Mouse (Mus musculus) lung, embryonic 16.5 days (tissue): ENCODE results near the gene Lrfn4. TPM values are rescaled to one million over a fixed set of nuclear protein-coding genes. Genes with fewer than 3 reads are reported as not detected.

ENCODE experiments used
- ATAC-seq: fragments of 200-750 bp; cut with Nextera tagmentation; 2 replicates; pipeline ENCODE4 v1.8.0; 2017; ENCODE audit warnings: low read depth, mild to moderate bottlenecking, moderate library complexity
- H3K27ac ChIP-seq: fragments of 300-500 bp; sonication (generic); 2 replicates; pipeline ENCODE4 v1.5.1; 2014; ENCODE audit warnings: mild to moderate bottlenecking, control low read depth, low read length
- H3K27me3 ChIP-seq: fragments of 300-500 bp; sonication (generic); 2 replicates; pipeline ENCODE4 v1.6.1; 2014; ENCODE audit warnings: low read depth, low read length, mixed read lengths; ENCODE audit not compliant: control insufficient read depth, insufficient read depth
- H3K36me3 ChIP-seq: fragments of 300-500 bp; sonication (generic); 2 replicates; pipeline ENCODE4 v1.6.1; 2014; ENCODE audit warnings: low read length; ENCODE audit not compliant: control insufficient read depth, insufficient read depth
- H3K4me1 ChIP-seq: fragments of 300-500 bp; sonication (generic); replicated peaks from 2 replicates; pipeline ENCODE4 v1.6.1; 2014; ENCODE audit warnings: low read length, mixed read lengths; ENCODE audit not compliant: control insufficient read depth, insufficient read depth
- H3K4me2 ChIP-seq: fragments of 300-500 bp; sonication (generic); 2 replicates; pipeline ENCODE4 v1.6.1; 2014; ENCODE audit warnings: low read depth, low read length, control low read depth
- H3K4me3 ChIP-seq: fragments of 300-500 bp; sonication (generic); 2 replicates; pipeline ENCODE4 v1.5.1; 2014; ENCODE audit warnings: mild to moderate bottlenecking, low read length, control low read depth
- H3K9ac ChIP-seq: fragments of 300-500 bp; sonication (generic); 2 replicates; pipeline ENCODE4 v1.6.1; 2014; ENCODE audit warnings: low read length, control low read depth
- H3K9me3 ChIP-seq: fragments of 300-500 bp; sonication (generic); 2 replicates; pipeline ENCODE4 v1.6.1; 2016; ENCODE audit warnings: low read length; ENCODE audit not compliant: control insufficient read depth
- WGBS: fragments of 180-500 bp; shearing (Covaris S2); extraction: QIAGEN DNeasy Blood & Tissue Kit; methylation state at CpG from one replicate; pipeline ENCODE4 v1.1.7; 2014; 5-methylcytosine and 5-hydroxymethylcytosine counted together
- polyA plus RNA-seq: library from polyadenylated mRNA; unstranded; fragments of >200 nt; fragmentation: Nextera tagmentation; extraction: Ambion mirVana; gene quantifications from 2 replicates; pipeline ENCODE4 v1.2.1, GENCODE M21; 2015

Lrfn4 gene
- polyA plus RNA-seq, result 3.4 and 4.1 TPM in 2 replicates

DNA sequence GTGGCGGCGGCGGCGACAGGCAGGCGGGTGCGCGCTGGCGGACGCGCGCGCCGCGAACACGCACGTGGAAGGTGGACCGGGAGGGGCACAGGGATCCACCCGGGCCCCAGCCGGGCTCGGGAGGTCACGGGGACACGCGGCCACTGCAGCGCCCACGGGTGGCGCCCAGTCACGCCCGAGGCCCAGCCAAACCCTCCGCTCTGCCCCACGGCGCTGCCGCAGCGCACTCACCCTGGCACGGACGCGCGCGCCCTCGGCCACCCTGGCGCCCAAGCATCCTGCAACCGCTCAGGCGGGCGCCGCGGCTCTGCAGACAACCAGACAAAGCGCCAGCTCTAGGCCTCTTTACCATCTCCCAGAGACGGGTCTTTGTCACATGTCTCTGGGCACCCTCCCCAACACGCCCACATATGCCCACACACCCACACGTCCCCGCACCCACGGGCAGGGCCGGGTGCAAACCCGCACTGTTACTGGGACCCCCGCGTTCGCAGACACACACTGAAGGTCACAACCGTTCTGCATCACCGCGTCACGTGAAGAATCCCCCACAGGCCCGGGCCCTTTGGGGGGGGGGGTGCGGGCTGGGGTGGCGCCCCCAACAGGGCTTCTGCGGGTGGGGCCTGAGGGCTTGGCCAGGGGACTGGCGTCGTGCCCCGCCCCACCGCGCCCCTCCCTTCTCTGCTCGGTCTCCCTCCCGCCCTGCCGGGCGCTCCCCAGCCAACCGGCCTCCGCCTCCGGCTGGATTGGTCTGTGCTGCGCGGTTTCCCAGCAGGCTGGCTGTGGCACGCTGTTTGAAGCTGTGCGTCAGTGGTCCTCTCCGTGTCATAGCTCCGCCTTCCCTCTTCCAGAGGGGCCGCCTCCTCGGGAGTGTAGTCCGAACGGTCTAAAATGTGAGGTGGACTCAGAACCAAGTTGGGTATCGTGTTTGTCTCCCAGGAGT lies at the start of gene Lrfn4:
TSS of gene Lrfn4 (minus strand) at position 517 of the 943 bp plus-strand sequence.
- Histone ChIP-seq H3K27ac (peak within 1 kb of the TSS; percentile 93), H3K36me3 (peaks cover 22% of the 10 kb centered on the region), H3K27me3 (no peaks in the 10 kb centered on the region), H3K9me3 (no peaks in the 10 kb centered on the region), H3K4me3 (peak within 1 kb of the TSS; percentile 90), H3K9ac (peak within 1 kb of the TSS; percentile 95), H3K4me2 (peak within 1 kb of the TSS; percentile 86), H3K4me1 (peaks cover 20% of the 10 kb centered on the region)
- ATAC-seq, result peak; percentile 97
- WGBS, result 1% methylated on average over 62 of the region's 87 CpGs

DNA sequence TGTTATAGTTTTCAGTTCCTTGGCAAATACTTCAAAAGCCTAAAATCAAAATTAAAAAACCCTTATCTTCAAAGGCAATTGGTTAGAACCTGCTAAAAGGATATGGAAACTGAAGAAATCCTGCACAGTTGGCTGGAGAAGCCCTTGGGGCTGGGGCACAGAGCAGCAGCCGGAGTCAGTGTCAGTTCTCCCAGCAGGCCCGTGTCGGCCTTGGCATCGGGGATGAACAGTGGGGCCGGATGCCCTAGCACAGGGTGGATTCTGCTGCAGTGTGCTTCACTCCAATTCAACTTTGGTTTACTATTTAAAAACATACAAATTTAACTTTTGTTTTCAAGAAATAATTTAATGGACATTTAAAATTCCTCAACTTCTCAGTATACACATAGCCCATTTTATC lies 42.7 kb upstream of the Lrfn4 start:
- 84% methylated on average over 5 of the region's 5 CpGs for WGBS
- H3K4me1 ChIP-seq, result no peaks in the 10 kb centered on the region
- no peak overlapping the region for H3K9ac ChIP-seq
- no peak overlapping the region for H3K27ac ChIP-seq
- H3K9me3 ChIP-seq, result no peaks in the 10 kb centered on the region
- ATAC-seq, result no peak
- no peak overlapping the region for H3K4me2 ChIP-seq
- no peak overlapping the region for H3K4me3 ChIP-seq
- H3K27me3 ChIP-seq, result no peaks in the 10 kb centered on the region; the same call in 1 of the 2 replicates
- no peaks in the 10 kb centered on the region for H3K36me3 ChIP-seq

DNA sequence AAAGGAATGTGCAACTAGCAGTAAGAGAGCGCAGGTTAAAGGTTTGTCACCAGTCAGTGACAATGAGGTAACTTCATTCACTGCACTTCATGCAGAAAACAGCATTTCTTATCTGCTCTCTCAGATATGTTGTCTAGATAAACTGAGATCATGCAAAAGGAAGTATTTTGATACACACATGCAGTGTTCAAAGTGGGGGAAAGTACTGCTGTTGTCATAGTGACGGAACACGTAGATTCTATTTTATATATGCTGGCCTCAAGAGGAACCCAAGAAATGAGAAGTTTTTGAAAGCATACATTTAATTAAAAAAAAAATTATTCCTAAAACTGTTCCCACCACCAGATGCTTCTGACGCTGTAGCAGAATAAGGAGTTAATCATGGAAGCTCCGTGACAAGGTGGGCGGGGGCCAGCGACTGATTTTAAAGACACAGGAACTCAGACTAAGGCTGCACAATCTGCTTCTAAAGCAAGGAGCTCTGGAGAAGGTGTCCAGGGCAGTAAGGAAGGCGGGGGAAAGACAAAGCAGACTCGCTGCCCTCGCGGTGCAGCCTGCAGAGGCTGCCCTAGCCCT lies 31.5 kb upstream of the Lrfn4 start:
- no peak overlapping the region for H3K9ac ChIP-seq
- WGBS, result 60% methylated on average over 11 of the region's 11 CpGs
- no peaks in the 10 kb centered on the region for H3K36me3 ChIP-seq
- no peak overlapping the region for H3K4me3 ChIP-seq
- no peaks in the 10 kb centered on the region for H3K9me3 ChIP-seq
- no peaks in the 10 kb centered on the region for H3K27me3 ChIP-seq
- no peak overlapping the region for H3K4me2 ChIP-seq
- no peak overlapping the region for H3K27ac ChIP-seq
- no peak for ATAC-seq
- no peaks in the 10 kb centered on the region for H3K4me1 ChIP-seq

DNA sequence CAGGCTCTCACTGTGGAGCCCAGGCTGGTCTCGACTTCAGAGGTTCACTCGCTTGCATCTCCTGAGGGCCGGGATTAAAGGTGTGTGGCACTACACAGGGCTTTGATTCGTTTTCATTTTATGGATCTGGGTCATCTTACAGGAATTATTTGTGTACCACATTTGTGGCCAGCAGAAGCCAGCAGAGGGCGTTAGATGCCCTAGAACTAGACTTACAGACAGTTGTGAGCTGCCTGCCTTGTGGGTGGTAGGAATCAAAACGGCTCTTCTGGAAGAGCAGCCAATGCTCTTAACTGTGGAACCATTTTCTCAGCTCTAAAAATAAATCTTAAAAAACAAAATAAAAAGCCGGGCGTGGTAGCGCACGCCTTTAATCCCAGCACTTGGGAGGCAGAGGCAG lies 28.8 kb upstream of the Lrfn4 start:
- ATAC-seq, result no peak
- WGBS, result 44% methylated on average over 10 of the region's 10 CpGs
- Histone ChIP-seq H3K4me2 (no peak overlapping the region), H3K27me3 (no peaks in the 10 kb centered on the region), H3K9me3 (no peaks in the 10 kb centered on the region), H3K27ac (no peak overlapping the region), H3K36me3 (no peaks in the 10 kb centered on the region), H3K4me1 (no peaks in the 10 kb centered on the region), H3K4me3 (no peak overlapping the region), H3K9ac (no peak overlapping the region)

DNA sequence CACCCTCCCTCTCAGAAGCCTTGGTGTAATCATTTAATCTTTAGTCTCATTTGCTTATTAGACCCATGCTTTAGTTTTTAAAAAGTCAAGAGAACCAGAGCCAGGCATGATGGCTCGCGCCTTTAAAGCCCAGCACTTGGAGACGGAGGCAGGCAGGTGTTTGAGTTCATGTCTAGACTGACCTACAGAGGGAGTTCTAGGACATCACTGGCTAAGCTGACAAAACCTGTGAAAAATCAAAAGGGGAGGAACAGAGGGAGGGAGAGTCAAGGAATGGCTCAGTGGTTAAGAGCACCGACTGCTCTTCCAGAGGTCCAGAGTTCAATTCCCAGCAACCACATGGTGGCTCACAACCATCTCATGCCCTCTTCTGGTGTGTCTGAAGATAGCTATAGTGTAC lies 20.5 kb upstream of the Lrfn4 start:
- Histone ChIP-seq H3K9me3 (no peaks in the 10 kb centered on the region), H3K4me2 (no peak overlapping the region), H3K27me3 (no peaks in the 10 kb centered on the region; the same call in 1 of the 2 replicates), H3K4me3 (no peak overlapping the region), H3K36me3 (no peaks in the 10 kb centered on the region), H3K27ac (no peak overlapping the region), H3K9ac (no peak overlapping the region), H3K4me1 (no peaks in the 10 kb centered on the region)
- 69% methylated on average over 4 of the region's 4 CpGs for WGBS
- no peak for ATAC-seq

DNA sequence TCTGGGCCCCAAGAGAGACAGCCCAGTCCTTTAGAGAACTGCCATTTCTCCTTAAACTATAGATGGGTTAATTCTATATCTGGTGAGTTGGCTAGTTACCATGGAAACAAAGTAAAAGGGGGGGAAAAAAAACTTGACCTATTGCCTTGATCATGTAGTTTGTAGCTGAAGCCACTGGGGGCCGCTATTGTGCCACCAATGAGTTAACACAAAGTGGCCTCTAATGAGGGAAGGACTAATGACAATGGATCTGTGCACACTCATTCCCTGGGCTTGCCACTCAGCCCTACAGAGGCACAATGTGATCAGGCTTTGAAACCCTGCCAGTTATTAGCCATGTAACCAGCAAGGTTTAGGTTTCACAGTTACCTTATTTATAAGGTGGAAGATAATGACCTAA lies 13.4 kb upstream of the Lrfn4 start:
- H3K27ac ChIP-seq, result no peak overlapping the region
- H3K4me2 ChIP-seq, result no peak overlapping the region
- no peak overlapping the region for H3K4me3 ChIP-seq
- no peaks in the 10 kb centered on the region for H3K9me3 ChIP-seq
- WGBS, result 3% methylated on average over 1 of the region's 1 CpGs
- H3K9ac ChIP-seq, result no peak overlapping the region
- H3K36me3 ChIP-seq, result no peaks in the 10 kb centered on the region
- peaks cover 18% of the 10 kb centered on the region for H3K4me1 ChIP-seq
- H3K27me3 ChIP-seq, result no peaks in the 10 kb centered on the region; the same call in 1 of the 2 replicates
- ATAC-seq, result no peak

DNA sequence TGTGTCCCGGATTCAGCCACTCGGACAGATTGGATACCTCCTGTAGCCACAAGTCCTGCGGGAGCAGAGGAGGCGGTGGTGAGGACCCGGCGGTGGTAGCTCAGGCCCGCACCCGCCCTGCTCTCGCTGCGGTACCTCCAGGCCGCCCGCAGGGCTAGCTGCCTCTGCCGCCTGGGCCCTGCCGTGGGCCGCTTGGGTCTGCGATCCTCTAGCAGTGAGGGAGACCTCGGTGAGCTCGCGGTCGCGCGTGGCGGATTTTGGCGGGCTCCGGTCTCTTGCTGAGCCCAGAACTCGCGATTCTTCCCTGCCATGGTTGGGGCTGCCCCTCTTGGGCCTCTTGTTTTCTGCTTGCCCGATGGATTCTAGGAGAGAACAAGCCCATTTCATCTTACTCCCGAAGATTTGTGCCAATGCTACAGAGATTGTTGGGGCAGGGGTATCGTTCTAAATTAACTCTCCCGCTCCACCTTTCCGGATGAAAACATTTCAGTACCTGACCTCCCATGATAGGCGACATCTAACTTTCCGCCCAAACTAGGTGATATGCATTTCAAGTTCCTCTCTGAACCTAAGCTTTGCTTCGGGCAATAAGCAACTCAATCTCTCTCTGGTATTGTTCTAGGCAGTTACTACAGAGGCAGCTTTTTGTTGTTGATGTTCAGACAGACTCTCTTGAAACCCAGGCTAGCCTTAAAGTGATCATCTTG lies 10.5 kb upstream of the Lrfn4 start:
- peak overlapping the region; percentile 88 for H3K4me2 ChIP-seq

DNA sequence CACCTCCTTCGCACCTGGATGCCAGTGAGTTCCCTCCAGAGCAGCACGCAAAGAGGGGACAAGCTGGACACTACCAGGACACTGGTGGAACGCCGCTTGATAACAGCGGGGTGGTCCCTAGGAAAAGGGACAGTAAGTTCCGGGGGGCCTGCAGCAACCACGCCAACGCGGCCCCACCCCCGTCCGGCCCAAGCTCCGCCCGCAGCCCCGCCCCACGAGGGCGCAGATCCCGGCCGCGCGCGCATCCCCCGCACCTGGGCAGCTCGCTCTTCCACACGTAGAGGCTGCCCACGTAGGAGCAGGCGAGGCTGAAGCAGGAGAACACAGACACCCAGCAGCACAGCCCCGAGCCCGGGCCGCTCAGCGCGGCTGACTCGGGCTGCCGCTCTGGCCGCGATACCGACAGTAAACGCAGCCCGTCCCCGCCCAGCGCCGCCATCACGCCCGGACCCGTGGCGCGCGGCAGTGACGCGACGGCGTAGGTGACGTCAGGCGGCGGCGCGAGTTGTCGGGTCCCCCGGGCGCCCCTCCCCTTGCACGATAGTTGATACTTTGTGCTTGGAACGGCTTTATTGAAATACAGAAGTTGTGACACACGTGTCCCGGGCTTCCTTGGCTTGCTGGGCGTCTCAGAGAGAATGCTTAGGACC lies 9.8 kb upstream of the Lrfn4 start, which contains the start of gene Rce1:
TSS of gene Rce1 (minus strand) at position 463 of the 650 bp plus-strand sequence.
- Histone ChIP-seq H3K4me1 (peaks cover 18% of the 10 kb centered on the region), H3K9me3 (no peaks in the 10 kb centered on the region), H3K4me2 (peak within 1 kb of the TSS; percentile 88), H3K4me3 (peak within 1 kb of the TSS; percentile 95), H3K27ac (peak within 1 kb of the TSS; percentile 85), H3K27me3 (no peaks in the 10 kb centered on the region), H3K9ac (peak within 1 kb of the TSS; percentile 98), H3K36me3 (peaks cover 6% of the 10 kb centered on the region; the same call in 1 of the 2 replicates)
- WGBS, result under 1% methylated on average over 64 of the region's 64 CpGs
- peak; percentile 94 for ATAC-seq

More for the DNA sequence above, 10.5 kb upstream of the Lrfn4 start:
- peaks cover 6% of the 10 kb centered on the region; the same call in 1 of the 2 replicates for H3K36me3 ChIP-seq
- peak overlapping the region; percentile 98 for H3K9ac ChIP-seq
- peak; percentile 64 for ATAC-seq
- H3K27ac ChIP-seq, result peak overlapping the region; percentile 85
- peak overlapping the region; percentile 95 for H3K4me3 ChIP-seq
- WGBS, result under 1% methylated on average over 35 of the region's 35 CpGs
- peaks cover 18% of the 10 kb centered on the region for H3K4me1 ChIP-seq
- no peaks in the 10 kb centered on the region for H3K27me3 ChIP-seq
- H3K9me3 ChIP-seq, result no peaks in the 10 kb centered on the region
